Mouse (Mus musculus) cerebellum, adult 8-10 months (tissue): ENCODE measurements around the gene 4933405O20Rik.
A peak's percentile ranks its signal among the peaks of the same experiment; 100 is the strongest.

ENCODE experiments used
- DNase-seq: peaks from one replicate; pipeline ENCODE4 v3.0.0; 2022

Gene 4933405O20Rik

GRCm38 (mm10) chr7:50598890-50599289 is at the start of gene 4933405O20Rik:
TSS of gene 4933405O20Rik (plus strand) at chr7:50599190.
- DNase-seq, result no peak

GRCm38 (mm10) chr7:50549572-50549971 is 49.4 kb upstream of the 4933405O20Rik start:
- peak; percentile 7 for DNase-seq

GRCm38 (mm10) chr7:50551426-50551825 is 47.6 kb upstream of the 4933405O20Rik start:
- DNase-seq, result no peak

- DNase-seq, result no peak
Observed at GRCm38 (mm10) chr7:50562708-50563107, 36.3 kb upstream of the 4933405O20Rik start.

- DNase-seq, result no peak
Observed at GRCm38 (mm10) chr7:50573841-50574240, 25.1 kb upstream of the 4933405O20Rik start.

- DNase-seq, result no peak
Observed at GRCm38 (mm10) chr7:50588642-50589424, 10.2 kb upstream of the 4933405O20Rik start.

GRCm38 (mm10) chr7:50614101-50614500 is 15.1 kb downstream of the 4933405O20Rik start:
- no peak for DNase-seq

GRCm38 (mm10) chr7:50629186-50629585 is 30.2 kb downstream of the 4933405O20Rik start:
- DNase-seq, result no peak

- DNase-seq, result no peak
Observed at GRCm38 (mm10) chr7:50633147-50633546, 34.2 kb downstream of the 4933405O20Rik start.
